Mouse (Mus musculus) heart, adult 9 months (tissue): ENCODE measurements around the gene Rab35.

Source experiments
- DNase-seq, 2 experiments: peaks; one replicate each; pipeline ENCODE4 v3.0.0; 2022; ENCODE audit warnings: low spot score in 2 of 2

The Rab35 gene

GRCm38 (mm10) chr5:115631505-115632357, at the start of gene Rab35:
Gene Rab35, plus strand, starts transcription at chr5:115631908.
- peak; percentile 94 for DNase-seq

GRCm38 (mm10) chr5:115585616-115586015, 46.1 kb upstream of the Rab35 start:
- DNase-seq, result no peak

GRCm38 (mm10) chr5:115586166-115586565, 45.5 kb upstream of the Rab35 start:
- no peak for DNase-seq

GRCm38 (mm10) chr5:115586780-115587179, 44.9 kb upstream of the Rab35 start:
- no peak for DNase-seq

GRCm38 (mm10) chr5:115591028-115591427, 40.7 kb upstream of the Rab35 start:
- DNase-seq, result no peak

GRCm38 (mm10) chr5:115591506-115591905, 40.2 kb upstream of the Rab35 start:
- no peak for DNase-seq

- no peak for DNase-seq
Measured at GRCm38 (mm10) chr5:115603561-115603960, 28.1 kb upstream of the Rab35 start.

- no peak for DNase-seq
Measured at GRCm38 (mm10) chr5:115611566-115611965, 20.1 kb upstream of the Rab35 start.

GRCm38 (mm10) chr5:115613332-115613731, 18.4 kb upstream of the Rab35 start:
- no peak for DNase-seq

- peak; percentile 45 to 79 for DNase-seq
Measured at GRCm38 (mm10) chr5:115614948-115615347, 16.8 kb upstream of the Rab35 start.

GRCm38 (mm10) chr5:115619690-115620089, 12.0 kb upstream of the Rab35 start:
- no peak for DNase-seq

- no peak for DNase-seq
Measured at GRCm38 (mm10) chr5:115622686-115623085, 9.0 kb upstream of the Rab35 start.

- DNase-seq, result peak in 1 of 2 experiments; percentile 29
Measured at GRCm38 (mm10) chr5:115623694-115624440, 7.8 kb upstream of the Rab35 start.

- DNase-seq, result no peak
Measured at GRCm38 (mm10) chr5:115626237-115626886, 5.3 kb upstream of the Rab35 start.

- no peak for DNase-seq
Measured at GRCm38 (mm10) chr5:115628083-115628482, 3.6 kb upstream of the Rab35 start.

- no peak for DNase-seq
Measured at GRCm38 (mm10) chr5:115629672-115630071, 2.0 kb upstream of the Rab35 start.

- DNase-seq, result no peak
Measured at GRCm38 (mm10) chr5:115630291-115630690, 1.4 kb upstream of the Rab35 start.

- no peak for DNase-seq
Measured at GRCm38 (mm10) chr5:115632358-115632714, 628 bp downstream of the Rab35 start.

GRCm38 (mm10) chr5:115633060-115633459, 1.4 kb downstream of the Rab35 start:
- DNase-seq, result no peak

- no peak for DNase-seq
Measured at GRCm38 (mm10) chr5:115634046-115634445, 2.3 kb downstream of the Rab35 start.

GRCm38 (mm10) chr5:115635536-115635935, 3.8 kb downstream of the Rab35 start:
- DNase-seq, result peak; percentile 22 to 44

- no peak for DNase-seq
Measured at GRCm38 (mm10) chr5:115644192-115644591, 12.5 kb downstream of the Rab35 start.
